Mouse (Mus musculus): ENCODE results near the gene Mob1b. TPM values are rescaled to one million over a fixed set of nuclear protein-coding genes. Genes with fewer than 3 reads are reported as not detected.
A peak's percentile ranks its signal among the peaks of the same experiment; 100 is the strongest.

The Mob1b gene
- total and polyA plus RNA-seq, 2 experiments from 2014 or later: 7.8 to 12.2 TPM

DNA sequence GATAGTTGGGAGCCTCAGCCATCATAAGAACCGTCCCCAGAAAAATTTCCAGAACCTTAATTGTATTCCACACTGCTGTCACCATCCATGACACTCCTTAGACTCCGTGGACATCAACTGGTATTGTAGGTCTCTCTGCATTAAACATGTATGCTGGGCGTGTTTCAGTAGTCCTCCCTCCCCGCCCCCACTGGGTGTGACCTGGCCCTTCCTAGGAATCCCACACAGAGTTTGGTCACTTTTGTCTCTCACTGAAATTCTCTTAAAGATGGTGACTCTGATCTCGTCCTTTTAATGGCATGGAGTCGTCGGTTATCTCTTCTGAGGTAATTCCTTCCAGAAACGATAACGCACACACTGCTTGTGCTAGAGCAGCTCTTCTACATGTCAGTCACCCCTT, 36.9 kb upstream of the Mob1b start:
- H3K4me2 ChIP-seq (ENCODE audit: low read depth, low read length): no peak overlapping the region
- TF ChIP-seq CTCF (IDR thresholded peaks at IDR 0.05; ENCODE audit: low read depth): no peak
- no peaks in the 10 kb centered on the region for H3K9me3 ChIP-seq (ENCODE audit: low read length)
- H3K27me3 ChIP-seq (ENCODE audit: insufficient read depth, low read length): no peaks in the 10 kb centered on the region
- WGBS: 86% methylated on average over 9 of the region's 9 CpGs
- no peak overlapping the region for H3K4me3 ChIP-seq (ENCODE audit: low read length)
- H3K27ac ChIP-seq: no peak overlapping the region
- H3K36me3 ChIP-seq (ENCODE audit: insufficient read depth, low read length): no peaks in the 10 kb centered on the region
- H3K9ac ChIP-seq (replicated peaks; ENCODE audit: low read length): no peak overlapping the region
- ATAC-seq (no peak), DNase-seq (ENCODE audit: low spot score) (no peak)
- H3K4me1 ChIP-seq (ENCODE audit: insufficient read depth, low read length): no peaks in the 10 kb centered on the region

DNA sequence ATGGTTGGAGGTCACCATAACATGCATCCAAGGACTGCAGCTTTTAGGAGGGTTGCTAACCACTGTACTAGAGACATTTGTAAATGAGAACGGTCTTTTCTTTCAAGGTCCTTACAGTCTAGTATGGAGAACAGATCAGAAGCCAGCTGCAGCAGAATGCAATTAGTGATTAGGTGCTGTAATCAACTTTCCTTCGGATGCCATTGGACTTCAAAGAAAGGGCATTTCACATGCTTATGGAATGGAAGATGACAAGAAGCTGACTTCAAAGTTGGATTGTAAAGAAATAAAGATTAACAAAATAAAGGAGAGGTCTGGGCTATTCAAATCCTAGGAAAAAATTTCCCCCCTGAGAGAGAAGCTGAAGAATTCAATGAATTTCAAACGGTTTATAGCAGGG, 36.4 kb upstream of the Mob1b start:
- no peak overlapping the region for H3K9ac ChIP-seq (replicated peaks; ENCODE audit: low read length)
- H3K4me1 ChIP-seq (ENCODE audit: insufficient read depth, low read length): no peaks in the 10 kb centered on the region
- DNase-seq (ENCODE audit: low spot score) (no peak), ATAC-seq (no peak)
- no peak overlapping the region for H3K4me2 ChIP-seq (ENCODE audit: low read depth, low read length)
- no peaks in the 10 kb centered on the region for H3K9me3 ChIP-seq (ENCODE audit: low read length)
- H3K4me3 ChIP-seq (ENCODE audit: low read length): no peak overlapping the region
- H3K36me3 ChIP-seq (ENCODE audit: insufficient read depth, low read length): no peaks in the 10 kb centered on the region
- no peak overlapping the region for H3K27ac ChIP-seq
- no peak for TF ChIP-seq CTCF (IDR thresholded peaks at IDR 0.05; ENCODE audit: low read depth)
- WGBS: 45% methylated on average over 3 of the region's 3 CpGs
- H3K27me3 ChIP-seq (ENCODE audit: insufficient read depth, low read length): no peaks in the 10 kb centered on the region

DNA sequence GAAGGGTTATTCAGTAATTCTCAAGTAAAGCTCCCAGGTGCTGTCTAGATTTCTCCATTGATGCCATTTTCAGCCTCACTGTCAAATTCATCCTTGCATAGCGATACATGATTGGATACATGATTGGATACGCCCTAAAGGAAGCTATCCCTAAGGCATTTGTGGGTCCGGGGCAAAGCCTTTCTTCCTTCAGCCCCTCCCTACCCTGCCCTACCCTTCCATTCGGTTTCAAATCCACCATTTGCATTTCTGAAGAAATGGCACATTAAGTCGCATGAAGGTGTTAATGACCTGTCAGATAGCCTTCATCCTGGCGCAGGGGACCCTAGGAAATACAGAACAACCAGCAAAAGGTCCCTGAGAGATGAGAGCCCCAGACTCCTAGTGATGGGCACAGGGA, 35.3 kb upstream of the Mob1b start:
- H3K4me1 ChIP-seq (ENCODE audit: insufficient read depth, low read length): no peaks in the 10 kb centered on the region
- DNase-seq (ENCODE audit: low spot score) (no peak), ATAC-seq (no peak)
- H3K36me3 ChIP-seq (ENCODE audit: insufficient read depth, low read length): no peaks in the 10 kb centered on the region
- no peak overlapping the region for H3K4me2 ChIP-seq (ENCODE audit: low read depth, low read length)
- no peaks in the 10 kb centered on the region for H3K27me3 ChIP-seq (ENCODE audit: insufficient read depth, low read length)
- H3K4me3 ChIP-seq (ENCODE audit: low read length): no peak overlapping the region
- 14% methylated on average over 6 of the region's 6 CpGs for WGBS
- no peak overlapping the region for H3K27ac ChIP-seq
- H3K9ac ChIP-seq (replicated peaks; ENCODE audit: low read length): no peak overlapping the region
- no peaks in the 10 kb centered on the region for H3K9me3 ChIP-seq (ENCODE audit: low read length)
- TF ChIP-seq CTCF (IDR thresholded peaks at IDR 0.05; ENCODE audit: low read depth): no peak

DNA sequence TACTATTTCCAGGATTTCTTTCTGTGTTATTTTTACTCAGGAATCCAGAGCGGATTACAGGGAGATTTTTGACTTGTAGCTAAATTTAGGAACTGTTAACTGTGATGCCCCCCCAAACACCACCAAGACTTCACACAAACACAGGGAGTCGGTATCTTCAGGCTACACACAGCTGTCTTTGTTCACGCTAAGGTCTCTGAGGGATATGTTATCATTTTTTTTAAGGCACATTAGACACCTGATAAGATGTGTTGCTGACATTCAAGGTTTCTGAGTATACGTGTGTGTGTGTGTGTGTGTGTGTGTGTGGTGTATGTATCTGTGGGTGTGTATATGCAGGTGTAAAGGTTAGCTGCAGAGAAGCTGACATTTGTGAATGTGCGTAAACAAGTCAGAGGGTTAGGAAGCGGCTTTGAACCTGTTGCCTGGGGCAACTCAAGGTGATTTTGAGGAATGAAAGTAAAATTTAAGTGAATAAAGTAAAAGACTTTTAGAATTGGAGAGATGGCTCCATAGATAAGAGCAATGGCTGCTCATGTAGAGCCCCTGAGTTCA, 34.8 kb upstream of the Mob1b start:
- H3K27ac ChIP-seq: no peak overlapping the region
- no peaks in the 10 kb centered on the region for H3K9me3 ChIP-seq (ENCODE audit: low read length)
- no peaks in the 10 kb centered on the region for H3K36me3 ChIP-seq (ENCODE audit: insufficient read depth, low read length)
- no peak overlapping the region for H3K4me3 ChIP-seq (ENCODE audit: low read length)
- H3K27me3 ChIP-seq (ENCODE audit: insufficient read depth, low read length): no peaks in the 10 kb centered on the region
- no peak overlapping the region for H3K4me2 ChIP-seq (ENCODE audit: low read depth, low read length)
- TF ChIP-seq CTCF (IDR thresholded peaks at IDR 0.05; ENCODE audit: low read depth): no peak
- ATAC-seq: no peak
- DNase-seq (ENCODE audit: low spot score): no peak
- H3K9ac ChIP-seq (replicated peaks; ENCODE audit: low read length): no peak overlapping the region
- no peaks in the 10 kb centered on the region for H3K4me1 ChIP-seq (ENCODE audit: insufficient read depth, low read length)
- 77% methylated on average over 6 of the region's 6 CpGs for WGBS

DNA sequence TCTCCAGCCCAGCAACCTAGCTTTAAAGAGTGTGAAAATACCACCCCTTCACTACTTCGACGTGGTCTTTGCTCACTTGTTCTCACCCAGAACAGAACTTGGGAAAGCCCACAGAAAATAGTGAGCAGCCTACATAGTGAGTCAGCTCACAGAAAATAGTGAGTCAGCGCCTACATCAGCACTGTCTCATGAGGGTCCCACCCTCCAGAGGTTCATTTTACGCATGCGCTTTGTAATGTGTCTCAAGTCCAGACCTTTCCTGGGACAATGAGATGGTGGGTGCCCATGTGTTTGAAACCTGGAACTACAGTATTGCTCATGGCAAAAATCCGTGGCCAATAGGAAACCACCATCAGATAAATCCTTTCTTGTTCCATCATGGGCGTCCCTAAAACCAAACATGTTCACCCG, 32.7 kb upstream of the Mob1b start:
- Histone ChIP-seq H3K9ac (replicated peaks; ENCODE audit: low read length) (no peak overlapping the region), H3K4me1 (ENCODE audit: insufficient read depth, low read length) (no peaks in the 10 kb centered on the region), H3K27me3 (ENCODE audit: insufficient read depth, low read length) (no peaks in the 10 kb centered on the region), H3K4me2 (ENCODE audit: low read depth, low read length) (no peak overlapping the region), H3K27ac (no peak overlapping the region), H3K4me3 (ENCODE audit: low read length) (no peak overlapping the region), H3K36me3 (ENCODE audit: insufficient read depth, low read length) (no peaks in the 10 kb centered on the region), H3K9me3 (ENCODE audit: low read length) (no peaks in the 10 kb centered on the region)
- DNase-seq (ENCODE audit: low spot score) (no peak), ATAC-seq (no peak)
- no peak for TF ChIP-seq CTCF (IDR thresholded peaks at IDR 0.05; ENCODE audit: low read depth)
- WGBS: 82% methylated on average over 8 of the region's 8 CpGs

DNA sequence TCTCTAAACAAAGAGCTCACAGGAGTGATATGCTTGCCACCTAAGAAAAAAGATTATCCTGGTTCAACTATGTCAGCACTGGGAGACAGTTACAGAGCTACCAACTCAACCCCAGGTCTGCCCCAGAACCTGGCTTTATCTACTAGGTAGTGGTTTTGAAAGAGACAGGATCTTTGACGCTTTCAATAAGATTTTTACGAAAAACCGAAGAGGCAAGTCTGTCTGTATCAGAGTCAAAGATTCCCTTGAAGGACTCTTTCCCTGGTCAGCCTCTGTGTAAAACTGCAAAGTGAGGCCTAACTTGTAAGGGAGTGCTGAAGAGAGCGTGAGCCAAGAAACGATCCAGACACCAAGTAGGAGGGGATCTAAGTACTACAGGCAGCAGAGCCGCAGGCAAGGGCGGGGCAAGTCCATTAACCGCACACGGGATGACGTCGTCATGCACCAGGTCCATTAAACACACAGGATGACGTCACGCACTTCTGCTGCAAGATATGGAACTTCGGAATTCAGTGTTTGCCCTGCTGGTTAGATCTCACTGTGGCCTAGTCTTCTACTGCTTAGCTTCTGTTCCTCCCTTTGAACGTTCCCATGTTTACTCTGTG, 32.0 kb upstream of the Mob1b start:
- ATAC-seq (no peak), DNase-seq (ENCODE audit: low spot score) (no peak)
- WGBS: 86% methylated on average over 15 of the region's 15 CpGs
- H3K27ac ChIP-seq: no peak overlapping the region
- no peak overlapping the region for H3K4me2 ChIP-seq (ENCODE audit: low read depth, low read length)
- no peaks in the 10 kb centered on the region for H3K27me3 ChIP-seq (ENCODE audit: insufficient read depth, low read length)
- H3K4me3 ChIP-seq (ENCODE audit: low read length): no peak overlapping the region
- no peaks in the 10 kb centered on the region for H3K9me3 ChIP-seq (ENCODE audit: low read length)
- TF ChIP-seq CTCF (IDR thresholded peaks at IDR 0.05; ENCODE audit: low read depth): no peak
- no peaks in the 10 kb centered on the region for H3K36me3 ChIP-seq (ENCODE audit: insufficient read depth, low read length)
- H3K4me1 ChIP-seq (ENCODE audit: insufficient read depth, low read length): no peaks in the 10 kb centered on the region
- no peak overlapping the region for H3K9ac ChIP-seq (replicated peaks; ENCODE audit: low read length)

DNA sequence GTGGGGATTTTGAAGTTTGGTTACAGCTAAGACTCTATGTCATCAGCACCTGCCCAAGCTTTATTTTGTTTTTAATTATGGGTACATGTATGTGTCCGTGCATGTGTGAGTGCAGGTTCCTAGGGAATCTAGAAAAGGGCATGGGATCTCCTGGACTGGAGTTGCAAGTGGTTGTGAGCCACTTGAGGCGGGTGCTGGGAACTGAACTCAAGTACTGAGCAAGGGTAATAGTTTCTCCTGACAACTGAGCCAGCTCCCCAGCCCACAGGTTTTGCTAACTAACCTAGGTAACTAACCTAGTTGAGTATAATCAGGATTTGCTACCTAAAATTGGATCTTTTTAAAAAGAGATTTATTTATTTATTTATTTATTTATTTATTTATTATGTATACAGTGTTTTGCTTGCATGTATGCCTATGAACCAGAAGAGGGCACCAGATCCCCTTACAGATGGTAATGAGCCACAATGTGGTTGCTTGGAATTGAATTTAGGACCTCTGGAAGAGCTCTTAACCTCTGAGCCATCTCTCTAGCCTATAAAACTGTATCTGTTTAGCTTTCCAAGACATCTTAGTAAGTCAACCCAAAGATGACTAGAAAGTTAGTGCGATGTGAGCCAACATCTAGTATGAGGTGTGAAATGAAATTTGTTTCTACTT, 31.2 kb upstream of the Mob1b start:
- H3K9me3 ChIP-seq (ENCODE audit: low read length): no peaks in the 10 kb centered on the region
- WGBS: 77% methylated on average over 3 of the region's 3 CpGs
- TF ChIP-seq CTCF (IDR thresholded peaks at IDR 0.05; ENCODE audit: low read depth): peak; percentile 71
- DNase-seq (ENCODE audit: low spot score) (peak; percentile 84), ATAC-seq (peak; percentile 64)
- H3K4me2 ChIP-seq (ENCODE audit: low read depth, low read length): no peak overlapping the region
- no peak overlapping the region for H3K27ac ChIP-seq
- H3K27me3 ChIP-seq (ENCODE audit: insufficient read depth, low read length): no peaks in the 10 kb centered on the region
- no peak overlapping the region for H3K4me3 ChIP-seq (ENCODE audit: low read length)
- H3K9ac ChIP-seq (replicated peaks; ENCODE audit: low read length): no peak overlapping the region
- no peaks in the 10 kb centered on the region for H3K4me1 ChIP-seq (ENCODE audit: insufficient read depth, low read length)
- H3K36me3 ChIP-seq (ENCODE audit: insufficient read depth, low read length): no peaks in the 10 kb centered on the region

All from hindbrain, postnatal 0 days (tissue).